ENCODE assay signal across 29 mouse cellular contexts in genomic region chr14:37795642-37796041, GRCm38 (mm10).
"Had no signal": no experiment of that assay in that cellular context is flagged by ENCODE, and none has a peak within 500 bp of the region (broad histone marks: within the 10 kb centered on the region; RNA-seq: fewer than 3 reads in every experiment).

No protein-coding gene starts in this region.

- H3K27me3 ChIP-seq: embryonic facial prominence, embryonic 12.5 days; embryonic facial prominence, embryonic 13.5 days; embryonic facial prominence, embryonic 15.5 days; forebrain, embryonic 12.5 days; forebrain, embryonic 13.5 days; forebrain, embryonic 15.5 days had no signal

- H3K9me3 ChIP-seq: embryonic facial prominence, embryonic 10.5 days; embryonic facial prominence, embryonic 12.5 days; embryonic facial prominence, embryonic 13.5 days; embryonic facial prominence, embryonic 15.5 days; forebrain, embryonic 10.5 days; forebrain, embryonic 12.5 days; forebrain, embryonic 13.5 days; forebrain, embryonic 15.5 days had no signal

- H3K27ac ChIP-seq: embryonic facial prominence, embryonic 10.5 days; embryonic facial prominence, embryonic 12.5 days; embryonic facial prominence, embryonic 13.5 days; embryonic facial prominence, embryonic 15.5 days; forebrain, embryonic 10.5 days; forebrain, embryonic 12.5 days; forebrain, embryonic 13.5 days; forebrain, embryonic 15.5 days; gastrocnemius, adult 2 months; heart, adult 2 months had no signal

- DNase-seq: cerebellum, adult 2 months; cerebellum, adult 8-10 months; cerebellum, adult 9-10 months; cerebellum, adult 9-11 months; cerebellum, postnatal 10 days; cerebellum, postnatal 14 days; cerebellum, postnatal 25 days; cerebellum, postnatal 36 days; embryo, embryonic 11 days; forebrain, postnatal 0 days; gastrocnemius, adult 2 months; gastrocnemius, postnatal 10 days; gastrocnemius, postnatal 14 days; gastrocnemius, postnatal 25 days; gastrocnemius, postnatal 36 days; heart, adult 11 months; heart, adult 18-20 months; heart, adult 2 months had no signal

- H3K4me1 ChIP-seq: embryonic facial prominence, embryonic 10.5 days; embryonic facial prominence, embryonic 12.5 days; embryonic facial prominence, embryonic 13.5 days; embryonic facial prominence, embryonic 15.5 days; forebrain, embryonic 10.5 days; forebrain, embryonic 12.5 days; forebrain, embryonic 13.5 days; forebrain, embryonic 15.5 days had no signal

- ATAC-seq: forebrain, embryonic 13.5 days; forebrain, embryonic 14.5 days; forebrain, embryonic 15.5 days; forebrain, embryonic 16.5 days; forebrain, postnatal 0 days had no signal

- H3K4me3 ChIP-seq: embryonic facial prominence, embryonic 10.5 days; embryonic facial prominence, embryonic 12.5 days; embryonic facial prominence, embryonic 13.5 days; embryonic facial prominence, embryonic 15.5 days; erythroblast, embryonic 14.5 days; forebrain, embryonic 10.5 days; forebrain, embryonic 12.5 days; forebrain, embryonic 13.5 days; forebrain, embryonic 15.5 days; gastrocnemius, adult 2 months; heart, adult 2 months had no signal

- H3K36me3 ChIP-seq: embryonic facial prominence, embryonic 10.5 days; embryonic facial prominence, embryonic 12.5 days; embryonic facial prominence, embryonic 13.5 days; embryonic facial prominence, embryonic 15.5 days; forebrain, embryonic 10.5 days; forebrain, embryonic 12.5 days; forebrain, embryonic 15.5 days had no signal
